Mouse (Mus musculus): ENCODE results near the gene Bcas3.
A peak's percentile ranks its signal among the peaks of the same experiment; 100 is the strongest.

Bcas3 gene

GRCm38 (mm10) chr11:85525979-85526775, 173.2 kb downstream of the Bcas3 start:
- DNase-seq (ENCODE audit: extremely low read depth, low read depth), result no peak

- no peak for DNase-seq (ENCODE audit: extremely low read depth, low read depth)
These were observed 174.3 kb downstream of the Bcas3 start for GRCm38 (mm10) chr11:85527261-85527660.

- DNase-seq (ENCODE audit: extremely low read depth, low read depth), result no peak
These were observed 176.7 kb downstream of the Bcas3 start for GRCm38 (mm10) chr11:85529531-85530285.

GRCm38 (mm10) chr11:85540989-85541388, 188.0 kb downstream of the Bcas3 start:
- no peak for DNase-seq (ENCODE audit: extremely low read depth, low read depth)

- no peak for DNase-seq (ENCODE audit: extremely low read depth, low read depth)
These were observed 190.3 kb downstream of the Bcas3 start for GRCm38 (mm10) chr11:85543311-85543710.

- DNase-seq (ENCODE audit: extremely low read depth, low read depth), result no peak
These were observed 192.6 kb downstream of the Bcas3 start for GRCm38 (mm10) chr11:85545602-85546001.

- DNase-seq (ENCODE audit: extremely low read depth, low read depth), result no peak
These were observed 195.0 kb downstream of the Bcas3 start for GRCm38 (mm10) chr11:85547966-85548365.

GRCm38 (mm10) chr11:85549651-85550050, 196.7 kb downstream of the Bcas3 start:
- no peak for DNase-seq (ENCODE audit: extremely low read depth, low read depth)

GRCm38 (mm10) chr11:85555066-85555465, 202.1 kb downstream of the Bcas3 start:
- peak; percentile 9 for DNase-seq (ENCODE audit: extremely low read depth, low read depth)

- no peak for DNase-seq (ENCODE audit: extremely low read depth, low read depth)
These were observed 202.8 kb downstream of the Bcas3 start for GRCm38 (mm10) chr11:85555721-85556120.

GRCm38 (mm10) chr11:85565068-85565467, 212.1 kb downstream of the Bcas3 start:
- no peak for DNase-seq (ENCODE audit: extremely low read depth, low read depth)

GRCm38 (mm10) chr11:85571040-85571439, 218.1 kb downstream of the Bcas3 start:
- DNase-seq (ENCODE audit: extremely low read depth, low read depth), result no peak

GRCm38 (mm10) chr11:85571936-85572335, 219.0 kb downstream of the Bcas3 start:
- DNase-seq (ENCODE audit: extremely low read depth, low read depth), result no peak

- DNase-seq (ENCODE audit: extremely low read depth, low read depth), result peak; percentile 2
These were observed 219.6 kb downstream of the Bcas3 start for GRCm38 (mm10) chr11:85572590-85572989.

GRCm38 (mm10) chr11:85574496-85574895, 221.5 kb downstream of the Bcas3 start:
- no peak for DNase-seq (ENCODE audit: extremely low read depth, low read depth)

GRCm38 (mm10) chr11:85577816-85578645, 225.1 kb downstream of the Bcas3 start:
- no peak for DNase-seq (ENCODE audit: extremely low read depth, low read depth)

- DNase-seq (ENCODE audit: extremely low read depth, low read depth), result no peak
These were observed 231.1 kb downstream of the Bcas3 start for GRCm38 (mm10) chr11:85584086-85584485.

- no peak for DNase-seq (ENCODE audit: extremely low read depth, low read depth)
These were observed 240.7 kb downstream of the Bcas3 start for GRCm38 (mm10) chr11:85593636-85594035.

GRCm38 (mm10) chr11:85599251-85599650, 246.3 kb downstream of the Bcas3 start:
- DNase-seq (ENCODE audit: extremely low read depth, low read depth), result no peak

GRCm38 (mm10) chr11:85603546-85604322, 250.8 kb downstream of the Bcas3 start:
- no peak for DNase-seq (ENCODE audit: extremely low read depth, low read depth)

All from MEL-GATA-1-ER (cell line).